Mouse (Mus musculus) 3T3-L1 (cell line): ENCODE results near the gene Ube2d2b.

Source experiments
- DNase-seq: peaks from one replicate; pipeline ENCODE4 v3.0.0-alpha.2; 2015; ENCODE audit warnings: low read depth, low spot score

Gene Ube2d2b

GRCm38 (mm10) chr5:107854556-107854955 lies 24.7 kb downstream of the Ube2d2b start:
- DNase-seq: no peak

- DNase-seq: no peak
Observed at GRCm38 (mm10) chr5:107855546-107855945, 25.6 kb downstream of the Ube2d2b start.

- DNase-seq: peak; percentile 15
Observed at GRCm38 (mm10) chr5:107858963-107859362, 29.1 kb downstream of the Ube2d2b start.

GRCm38 (mm10) chr5:107863971-107864370 lies 34.1 kb downstream of the Ube2d2b start:
- no peak for DNase-seq

GRCm38 (mm10) chr5:107866127-107867126 lies 36.5 kb downstream of the Ube2d2b start:
- DNase-seq: no peak

GRCm38 (mm10) chr5:107867970-107868904 lies 38.3 kb downstream of the Ube2d2b start:
- DNase-seq: peak; percentile 78

- DNase-seq: peak; percentile 93
Observed at GRCm38 (mm10) chr5:107868905-107869424, 39.1 kb downstream of the Ube2d2b start.

GRCm38 (mm10) chr5:107869701-107870100 lies 39.8 kb downstream of the Ube2d2b start:
- peak; percentile 9 for DNase-seq

- no peak for DNase-seq
Observed at GRCm38 (mm10) chr5:107873330-107873729, 43.4 kb downstream of the Ube2d2b start.

GRCm38 (mm10) chr5:107873886-107874302 lies 44.0 kb downstream of the Ube2d2b start:
- no peak for DNase-seq

- peak; percentile 73 for DNase-seq
Observed at GRCm38 (mm10) chr5:107874561-107875260, 44.8 kb downstream of the Ube2d2b start, which contains the start of gene Evi5. Gene Evi5 (minus strand): TSS chr5:107875107.

GRCm38 (mm10) chr5:107875261-107875611 lies 45.3 kb downstream of the Ube2d2b start:
- no peak for DNase-seq

- DNase-seq: no peak
Observed at GRCm38 (mm10) chr5:107877053-107877452, 47.2 kb downstream of the Ube2d2b start.

- no peak for DNase-seq
Observed at GRCm38 (mm10) chr5:107880710-107881109, 50.8 kb downstream of the Ube2d2b start.
